Mouse (Mus musculus) midbrain, embryonic 16.5 days (tissue): ENCODE results near the gene Atf6. TPM values are rescaled to one million over a fixed set of nuclear protein-coding genes. Genes with fewer than 3 reads are reported as not detected.

Experiments used
- ATAC-seq: fragments of 200-750 bp; cut with Nextera tagmentation; 2 replicates; pipeline ENCODE4 v1.8.0; 2017; ENCODE audit warnings: moderate TSS enrichment
- H3K27ac ChIP-seq: fragments of 300-500 bp; sonication (generic); 2 replicates; pipeline ENCODE4 v1.5.1; 2014; ENCODE audit warnings: mild to moderate bottlenecking, low read length, mixed read lengths
- H3K27me3 ChIP-seq: fragments of 300-500 bp; sonication (generic); 2 replicates; pipeline ENCODE4 v1.6.1; 2014; ENCODE audit warnings: low read depth, low read length, mixed read lengths; ENCODE audit not compliant: control insufficient read depth, insufficient read depth
- H3K36me3 ChIP-seq: fragments of 300-500 bp; sonication (generic); 2 replicates; pipeline ENCODE4 v1.6.1; 2014; ENCODE audit warnings: mild to moderate bottlenecking, low read length, moderate library complexity, mixed read lengths; ENCODE audit not compliant: control insufficient read depth, insufficient read depth
- H3K4me1 ChIP-seq: fragments of 300-500 bp; sonication (generic); 2 replicates; pipeline ENCODE4 v1.6.1; 2014; ENCODE audit warnings: mild to moderate bottlenecking, low read length, mixed read lengths; ENCODE audit not compliant: control insufficient read depth, insufficient read depth
- H3K4me2 ChIP-seq: fragments of 300-500 bp; sonication (generic); 2 replicates; pipeline ENCODE4 v1.6.1; 2014; ENCODE audit warnings: mild to moderate bottlenecking, low read length, mixed read lengths
- H3K4me3 ChIP-seq: fragments of 300-500 bp; sonication (generic); 2 replicates; pipeline ENCODE4 v1.5.1; 2014; ENCODE audit warnings: low read depth, mild to moderate bottlenecking, low read length, moderate library complexity, mixed read lengths
- H3K9ac ChIP-seq: fragments of 300-500 bp; sonication (generic); 2 replicates; pipeline ENCODE4 v1.6.1; 2014; ENCODE audit warnings: low read depth, low read length, mixed read lengths
- H3K9me3 ChIP-seq: fragments of 300-500 bp; sonication (generic); replicated peaks from 2 replicates; pipeline ENCODE4 v1.6.1; 2014; ENCODE audit warnings: mild to moderate bottlenecking, low read length, mixed read lengths; ENCODE audit not compliant: control insufficient read depth, poor library complexity, severe bottlenecking
- WGBS: fragments of 180-500 bp; shearing (Covaris S2); extraction: QIAGEN DNeasy Blood & Tissue Kit; methylation state at CpG from one replicate; pipeline ENCODE4 v1.1.7; 2014; 5-methylcytosine and 5-hydroxymethylcytosine counted together
- polyA plus RNA-seq: library from polyadenylated mRNA; unstranded; fragments of >200 nt; fragmentation: Nextera tagmentation; extraction: Ambion mirVana; gene quantifications from 2 replicates; pipeline ENCODE4 v1.2.1, GENCODE M21; 2015

The Atf6 gene
- polyA plus RNA-seq, 1 experiment from 2014 or later: 8.1 TPM

DNA sequence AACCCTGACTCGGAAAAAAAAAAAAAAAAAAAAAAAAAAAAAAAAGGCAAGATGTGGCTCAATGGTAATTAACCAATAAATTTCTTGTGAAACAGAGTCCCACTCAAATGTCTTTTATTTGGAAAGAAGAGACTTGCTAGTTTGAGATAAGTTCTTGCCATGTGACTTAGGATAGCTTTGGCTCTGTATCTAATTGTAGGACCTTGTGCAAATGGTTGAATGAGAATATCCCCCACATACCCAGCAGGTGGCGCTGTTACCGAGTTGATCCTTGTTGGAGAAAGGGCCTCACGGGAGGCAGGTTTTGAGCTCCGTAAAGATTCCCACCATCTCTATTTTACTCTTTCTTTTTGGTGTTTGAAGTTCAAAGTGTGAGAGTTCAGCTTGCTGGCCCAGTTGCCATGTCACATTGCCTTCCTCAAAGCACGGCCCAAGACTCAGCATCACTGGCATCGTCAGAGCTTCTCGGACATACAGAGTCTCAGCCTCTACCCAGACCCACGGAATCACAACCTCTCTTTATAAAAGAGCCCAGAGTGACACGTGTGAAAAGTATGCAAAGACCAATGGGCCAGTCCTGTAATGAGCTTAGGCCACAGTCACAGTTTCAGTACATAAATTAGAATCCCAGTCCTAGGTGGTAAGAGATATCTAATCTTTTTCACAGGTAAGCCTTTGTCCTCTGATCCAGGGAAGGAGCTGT lies 34.1 kb upstream of the Atf6 start:
- no peaks in the 10 kb centered on the region for H3K9me3 ChIP-seq
- H3K4me3 ChIP-seq: no peak overlapping the region
- H3K27ac ChIP-seq: no peak overlapping the region
- H3K4me1 ChIP-seq: no peaks in the 10 kb centered on the region
- no peak overlapping the region for H3K9ac ChIP-seq
- peak overlapping the region; percentile 23; the same call in 1 of the 2 replicates for H3K4me2 ChIP-seq
- H3K27me3 ChIP-seq: peaks cover 2% of the 10 kb centered on the region; the same call in 1 of the 2 replicates
- no peaks in the 10 kb centered on the region for H3K36me3 ChIP-seq
- WGBS: 33% methylated on average over 10 of the region's 10 CpGs
- ATAC-seq: peak; percentile 63

DNA sequence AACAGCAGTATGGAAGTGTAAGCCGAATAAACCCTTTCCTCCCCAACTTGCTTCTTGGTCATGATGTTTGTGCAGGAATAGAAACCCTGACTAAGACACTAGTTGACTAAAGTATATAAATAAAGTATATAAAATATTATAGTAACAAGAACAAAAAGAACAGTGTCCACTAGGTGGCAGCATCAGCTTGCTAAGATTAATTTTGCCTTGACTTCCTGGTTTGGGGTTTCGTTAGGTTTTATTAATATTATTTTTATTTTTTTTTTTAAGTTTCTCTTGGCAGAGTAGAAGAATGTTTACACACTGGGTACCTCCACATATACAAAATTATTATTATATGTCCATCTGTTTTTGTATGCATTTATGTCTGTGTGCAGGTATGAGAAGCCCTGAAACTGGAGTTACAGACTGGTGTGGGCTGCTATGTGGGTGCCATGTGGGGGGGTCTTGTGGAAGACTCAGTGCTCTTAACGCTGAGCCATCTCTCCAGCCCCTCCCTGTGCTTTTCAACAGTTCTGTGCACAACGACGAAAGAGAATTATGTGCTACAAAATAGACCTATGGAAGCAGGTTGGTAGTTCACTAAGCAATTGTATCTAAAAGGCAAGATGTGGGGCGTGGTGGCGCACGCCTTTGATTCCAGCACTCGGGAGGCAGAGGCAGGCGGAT lies 33.4 kb upstream of the Atf6 start:
- H3K36me3 ChIP-seq: no peaks in the 10 kb centered on the region
- H3K4me1 ChIP-seq: no peaks in the 10 kb centered on the region
- no peak overlapping the region for H3K4me3 ChIP-seq
- H3K27ac ChIP-seq: no peak overlapping the region
- H3K9ac ChIP-seq: no peak overlapping the region
- peak overlapping the region; percentile 23; the same call in 1 of the 2 replicates for H3K4me2 ChIP-seq
- 39% methylated on average over 10 of the region's 10 CpGs for WGBS
- H3K9me3 ChIP-seq: no peaks in the 10 kb centered on the region
- H3K27me3 ChIP-seq: peaks cover 2% of the 10 kb centered on the region; the same call in 1 of the 2 replicates
- peak; percentile 76 for ATAC-seq

DNA sequence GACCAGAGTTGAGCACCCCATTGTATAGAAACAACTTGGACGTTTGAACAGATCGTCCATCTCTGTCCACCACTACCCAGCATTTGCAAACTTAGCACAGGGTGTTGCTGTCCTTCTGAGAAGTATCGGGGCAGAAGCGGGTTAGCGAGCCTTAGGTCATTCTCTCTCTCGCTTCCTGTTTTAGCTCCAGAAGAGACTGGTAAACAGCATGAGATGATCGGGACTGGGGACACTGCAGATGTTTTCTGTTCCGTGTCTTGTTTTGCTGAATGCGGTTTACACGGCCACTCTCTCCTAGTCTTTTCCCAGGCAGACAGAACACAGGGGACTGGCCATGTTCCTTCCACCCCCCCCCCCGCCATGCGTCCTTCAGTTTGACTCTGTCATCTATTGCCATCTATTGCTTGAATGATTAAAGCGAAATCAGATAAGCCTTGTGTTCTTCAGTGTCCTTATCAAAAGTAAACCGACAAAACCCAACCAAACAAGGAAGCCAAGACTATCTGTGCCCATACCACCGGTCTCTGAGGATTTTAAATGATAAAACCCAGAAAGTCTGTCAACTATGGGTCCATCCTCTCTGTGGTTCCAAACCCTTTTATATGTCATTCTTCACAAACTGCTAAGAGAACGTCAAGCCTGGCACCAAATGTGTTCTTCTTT lies 31.0 kb upstream of the Atf6 start:
- no peaks in the 10 kb centered on the region for H3K4me1 ChIP-seq
- WGBS: 79% methylated on average over 16 of the region's 16 CpGs

DNA sequence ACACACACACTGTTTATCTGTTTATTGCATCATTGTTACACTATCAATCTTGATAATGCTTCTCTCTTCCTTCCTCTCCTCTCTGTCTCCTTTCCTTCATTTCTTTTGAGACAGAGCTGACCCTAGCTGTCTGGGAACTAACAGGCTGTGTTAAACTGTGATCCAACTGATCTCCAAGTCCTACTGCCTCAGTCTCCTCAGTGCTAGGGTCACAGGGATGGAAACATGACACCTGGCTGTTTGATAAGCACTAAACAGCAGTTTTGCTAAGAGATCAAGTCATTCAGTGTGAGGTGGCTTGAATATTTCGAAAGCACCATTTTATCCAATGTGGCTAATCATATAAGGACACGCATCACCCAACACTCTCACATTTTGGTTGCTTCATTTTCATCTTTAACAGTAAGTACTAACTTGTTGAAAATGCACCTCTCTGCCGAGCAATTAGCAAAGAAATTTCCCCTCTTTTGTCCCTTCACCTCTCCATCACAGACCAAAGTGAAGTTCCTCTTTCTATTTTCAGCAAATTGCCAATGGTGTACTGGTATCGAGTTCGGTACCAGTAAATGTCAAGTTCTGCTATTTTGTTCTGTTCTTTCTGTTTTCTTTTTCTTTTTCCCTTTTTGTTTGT lies 29.2 kb upstream of the Atf6 start:
- Histone ChIP-seq H3K4me2 (no peak overlapping the region), H3K9me3 (no peaks in the 10 kb centered on the region), H3K27me3 (peaks cover 2% of the 10 kb centered on the region; the same call in 1 of the 2 replicates), H3K36me3 (no peaks in the 10 kb centered on the region), H3K9ac (no peak overlapping the region), H3K27ac (no peak overlapping the region), H3K4me1 (no peaks in the 10 kb centered on the region), H3K4me3 (no peak overlapping the region)
- ATAC-seq: no peak
- WGBS: 86% methylated on average over 5 of the region's 5 CpGs

More for the DNA sequence above, 31.0 kb upstream of the Atf6 start:
- Histone ChIP-seq H3K4me2 (no peak overlapping the region), H3K9ac (no peak overlapping the region), H3K4me3 (no peak overlapping the region), H3K27ac (no peak overlapping the region), H3K27me3 (peaks cover 2% of the 10 kb centered on the region; the same call in 1 of the 2 replicates), H3K9me3 (no peaks in the 10 kb centered on the region), H3K36me3 (no peaks in the 10 kb centered on the region)
- no peak for ATAC-seq

DNA sequence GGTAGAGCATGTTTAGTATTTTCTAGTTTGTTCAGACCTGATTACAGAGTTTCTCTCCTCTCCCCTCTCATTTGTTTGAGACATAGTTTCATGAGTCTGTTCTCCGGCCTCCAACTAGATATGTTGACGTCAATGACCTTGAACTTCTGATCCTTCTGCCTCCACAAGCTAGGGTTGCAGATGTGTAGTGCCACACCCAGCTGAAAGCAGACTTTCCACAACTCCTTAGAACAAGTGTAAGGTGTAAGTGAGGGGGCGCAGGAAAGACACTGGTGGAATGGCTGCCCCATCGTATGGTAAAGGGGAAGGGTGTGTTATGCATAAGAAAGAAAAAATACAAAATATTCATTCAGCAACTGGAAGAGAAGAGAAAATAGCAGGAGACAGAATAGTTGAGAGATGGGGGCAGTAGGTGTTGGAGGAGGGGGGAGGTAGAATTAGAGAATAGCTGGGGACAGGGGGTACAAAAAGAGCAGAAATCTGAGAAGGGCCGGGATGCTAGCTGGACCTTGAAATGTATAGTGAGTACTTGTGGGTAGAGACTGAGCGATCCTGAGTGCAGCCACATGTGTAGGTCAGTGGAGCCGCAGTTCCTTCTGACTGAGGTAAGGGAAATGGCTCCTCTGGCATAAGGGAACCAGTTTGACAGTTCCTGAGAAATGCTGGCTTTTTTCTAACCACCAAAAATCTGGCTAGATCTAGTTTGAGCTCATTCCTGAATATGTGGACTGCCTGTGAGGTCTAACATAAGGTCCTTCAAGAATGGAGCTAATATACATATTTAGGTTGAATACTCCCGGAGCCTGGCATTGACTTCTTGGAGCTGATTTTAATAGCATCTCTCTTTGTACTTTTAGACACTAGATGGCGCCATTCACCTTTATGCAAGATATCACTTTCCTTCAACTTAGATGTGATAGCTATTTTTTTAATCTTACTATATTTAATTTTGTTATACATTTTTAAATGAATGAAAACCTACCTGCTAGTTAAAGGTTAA lies 27.3 kb upstream of the Atf6 start:
- H3K9me3 ChIP-seq: no peaks in the 10 kb centered on the region
- no peaks in the 10 kb centered on the region for H3K4me1 ChIP-seq
- no peaks in the 10 kb centered on the region for H3K36me3 ChIP-seq
- no peak overlapping the region for H3K27ac ChIP-seq
- no peak overlapping the region for H3K9ac ChIP-seq
- peak; percentile 56; the same call in 1 of the 2 replicates for ATAC-seq
- H3K4me3 ChIP-seq: no peak overlapping the region
- peaks cover 2% of the 10 kb centered on the region; the same call in 1 of the 2 replicates for H3K27me3 ChIP-seq
- H3K4me2 ChIP-seq: no peak overlapping the region
- 61% methylated on average over 9 of the region's 9 CpGs for WGBS

DNA sequence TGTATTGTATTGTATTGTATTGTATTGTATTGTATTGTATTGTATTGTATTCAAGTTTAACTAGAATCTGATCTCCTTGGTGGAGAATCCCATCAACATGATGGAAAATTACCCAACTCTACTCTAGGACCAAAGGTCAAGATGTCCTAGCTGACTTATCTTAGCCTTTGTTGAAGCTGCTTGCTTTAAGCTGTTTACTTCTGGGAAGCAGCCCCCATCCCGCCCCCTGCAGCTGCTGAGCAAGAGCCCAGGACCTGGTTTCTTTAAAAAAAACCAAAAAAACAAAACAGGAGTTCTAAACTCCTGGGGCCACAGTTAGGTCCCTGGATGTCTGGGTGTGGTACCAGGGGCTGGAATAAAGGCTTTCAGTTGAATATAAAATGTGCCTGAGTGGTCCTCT lies 24.7 kb upstream of the Atf6 start:
- Histone ChIP-seq H3K9me3 (no peaks in the 10 kb centered on the region), H3K36me3 (no peaks in the 10 kb centered on the region), H3K9ac (no peak overlapping the region), H3K4me2 (no peak overlapping the region), H3K4me3 (no peak overlapping the region), H3K27ac (no peak overlapping the region), H3K4me1 (no peaks in the 10 kb centered on the region), H3K27me3 (peaks cover under 1% of the 10 kb centered on the region; the same call in 1 of the 2 replicates)
- no peak for ATAC-seq
- 46% methylated on average over 1 of the region's 1 CpGs for WGBS

DNA sequence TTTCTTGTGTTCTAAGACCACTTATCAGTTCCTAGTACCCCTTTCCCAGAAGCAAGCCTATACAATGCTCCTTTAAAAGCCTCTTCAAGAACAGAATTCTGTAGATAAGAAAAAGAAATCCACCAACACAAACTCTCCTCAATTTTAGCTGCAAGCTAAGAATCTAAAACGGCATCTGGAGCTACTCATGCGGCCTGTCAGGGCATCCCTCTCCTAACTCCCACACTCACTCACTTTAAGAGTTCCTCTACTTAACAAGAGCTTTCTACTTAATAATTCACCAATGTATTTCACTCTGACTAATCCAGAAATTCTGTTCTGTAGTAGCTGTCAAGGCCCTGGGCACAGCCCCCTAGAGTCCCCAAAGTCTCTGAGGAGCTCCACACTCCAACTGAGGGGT lies 24.1 kb upstream of the Atf6 start:
- no peak overlapping the region for H3K4me3 ChIP-seq
- H3K4me2 ChIP-seq: no peak overlapping the region
- no peak overlapping the region for H3K27ac ChIP-seq
- no peak overlapping the region for H3K9ac ChIP-seq
- H3K36me3 ChIP-seq: no peaks in the 10 kb centered on the region
- H3K9me3 ChIP-seq: no peaks in the 10 kb centered on the region
- no peaks in the 10 kb centered on the region for H3K27me3 ChIP-seq
- no peaks in the 10 kb centered on the region for H3K4me1 ChIP-seq
- 79% methylated on average over 2 of the region's 2 CpGs for WGBS
- ATAC-seq: no peak

DNA sequence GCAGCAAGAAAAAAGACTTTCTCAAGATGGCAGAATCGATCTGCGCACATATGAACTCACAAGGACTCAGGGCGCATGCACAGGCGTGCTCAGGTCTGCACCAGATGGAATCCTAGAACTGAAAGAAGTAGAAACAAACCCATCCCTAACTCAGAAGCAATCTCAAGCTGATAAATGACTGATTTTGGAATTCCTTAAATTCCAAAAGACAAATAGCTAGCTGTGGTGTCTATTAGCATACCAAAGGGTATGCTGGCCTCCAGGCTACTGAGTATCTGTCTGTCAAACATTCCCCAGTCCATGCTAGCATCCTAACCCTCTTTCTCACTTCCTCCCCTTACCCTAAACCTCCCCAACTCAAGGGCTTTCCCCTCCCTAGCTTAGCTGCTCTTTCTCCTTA lies 21.7 kb upstream of the Atf6 start:
- H3K9ac ChIP-seq: no peak overlapping the region
- H3K9me3 ChIP-seq: no peaks in the 10 kb centered on the region
- no peak overlapping the region for H3K4me3 ChIP-seq
- H3K4me1 ChIP-seq: peaks cover 5% of the 10 kb centered on the region; the same call in 1 of the 2 replicates
- no peaks in the 10 kb centered on the region for H3K27me3 ChIP-seq
- 77% methylated on average over 4 of the region's 4 CpGs for WGBS
- no peaks in the 10 kb centered on the region for H3K36me3 ChIP-seq
- no peak overlapping the region for H3K27ac ChIP-seq
- ATAC-seq: no peak
- no peak overlapping the region for H3K4me2 ChIP-seq
